Mouse (Mus musculus): ENCODE results near the gene Nup160.

Nup160 gene

GRCm38 (mm10) chr2:90677007-90677406 lies at the start of gene Nup160:
Nup160 (plus strand) TSS chr2:90677215.
- DNase-seq (ENCODE audit: low read depth, low spot score): no peak

GRCm38 (mm10) chr2:90628261-90628660 lies 48.8 kb upstream of the Nup160 start:
- DNase-seq (ENCODE audit: low read depth, low spot score): no peak

GRCm38 (mm10) chr2:90629552-90629951 lies 47.5 kb upstream of the Nup160 start:
- DNase-seq (ENCODE audit: low read depth, low spot score): no peak

DNA sequence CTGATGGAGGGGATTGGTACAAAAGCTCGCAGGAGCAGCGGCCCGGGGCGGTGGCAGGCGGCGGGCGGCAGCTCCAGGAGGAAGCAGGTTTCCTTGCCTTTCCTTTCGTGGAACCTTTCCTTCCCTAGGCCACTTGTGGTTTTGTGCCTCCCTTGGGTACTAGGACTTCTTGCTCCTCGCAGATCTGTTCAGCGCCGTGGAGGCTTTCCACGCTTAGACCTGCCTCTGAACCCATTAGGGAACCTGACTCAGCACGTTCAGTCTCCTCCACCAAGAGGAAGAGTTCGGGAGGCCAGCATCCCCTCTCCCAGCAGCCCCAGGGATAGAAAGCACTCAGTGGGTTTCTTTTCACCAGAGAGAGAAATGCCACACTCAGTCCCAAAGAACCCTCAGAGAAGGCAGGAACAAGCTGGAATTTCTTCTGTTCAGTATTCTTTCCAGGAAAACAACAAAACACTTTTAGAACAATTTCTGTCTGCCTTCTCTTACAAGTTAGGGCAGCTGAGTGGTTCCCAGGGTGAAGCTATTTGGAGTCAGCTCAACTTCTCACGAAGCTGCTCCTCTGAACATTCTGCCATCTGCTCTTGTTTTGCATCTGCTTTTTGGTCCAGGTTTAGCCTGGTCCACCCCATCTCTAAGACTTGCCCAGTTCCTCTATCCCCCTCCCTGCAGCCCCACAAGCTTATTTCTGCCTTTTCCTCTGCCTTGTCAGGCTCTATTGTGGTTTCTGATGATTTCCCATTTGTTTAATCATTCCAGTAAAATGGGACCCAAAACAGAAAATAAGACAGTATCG lies 44.9 kb upstream of the Nup160 start:
- DNase-seq (ENCODE audit: low read depth, low spot score): no peak

DNA sequence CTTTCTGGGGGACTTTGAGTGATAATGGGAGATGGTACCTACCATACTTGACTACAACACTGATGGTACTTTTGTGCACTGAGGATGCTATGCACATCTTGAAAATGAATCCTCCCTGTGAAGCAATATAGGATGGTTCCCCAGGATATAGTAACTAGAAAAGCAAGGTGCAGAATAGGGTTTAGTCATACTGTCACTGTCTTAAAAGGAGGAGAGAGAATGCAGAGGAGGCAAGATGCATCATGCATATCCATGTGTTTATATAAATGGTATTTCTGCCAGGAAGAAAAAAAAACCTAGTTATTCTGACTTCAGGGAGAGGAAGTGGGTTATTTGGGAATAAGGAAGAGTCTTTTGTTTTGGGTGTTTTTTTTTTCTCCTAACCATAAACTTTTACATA lies 42.3 kb upstream of the Nup160 start:
- no peak for DNase-seq (ENCODE audit: low read depth, low spot score)

GRCm38 (mm10) chr2:90635085-90635723 lies 41.8 kb upstream of the Nup160 start:
- DNase-seq (ENCODE audit: low read depth, low spot score): no peak

DNA sequence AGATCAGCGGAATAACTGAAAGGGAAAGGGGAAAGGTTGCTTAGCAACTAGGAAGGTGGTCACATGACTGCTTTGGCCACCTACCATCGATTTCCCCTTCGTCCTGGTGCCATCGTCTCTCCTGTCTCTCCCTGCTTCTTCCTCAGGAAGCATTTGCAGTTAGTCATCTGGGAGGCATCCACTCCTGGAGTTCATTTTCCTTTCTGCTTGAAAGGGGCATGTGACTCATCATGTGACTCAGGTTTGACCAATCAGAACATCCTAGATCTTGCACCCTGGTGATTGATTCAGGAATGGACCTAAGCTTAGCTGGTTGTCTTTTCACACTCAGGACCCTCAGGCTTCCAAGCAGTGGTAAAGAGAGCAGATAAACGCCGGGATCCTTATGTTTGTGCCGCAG lies 40.2 kb upstream of the Nup160 start:
- no peak for DNase-seq (ENCODE audit: low read depth, low spot score)

DNA sequence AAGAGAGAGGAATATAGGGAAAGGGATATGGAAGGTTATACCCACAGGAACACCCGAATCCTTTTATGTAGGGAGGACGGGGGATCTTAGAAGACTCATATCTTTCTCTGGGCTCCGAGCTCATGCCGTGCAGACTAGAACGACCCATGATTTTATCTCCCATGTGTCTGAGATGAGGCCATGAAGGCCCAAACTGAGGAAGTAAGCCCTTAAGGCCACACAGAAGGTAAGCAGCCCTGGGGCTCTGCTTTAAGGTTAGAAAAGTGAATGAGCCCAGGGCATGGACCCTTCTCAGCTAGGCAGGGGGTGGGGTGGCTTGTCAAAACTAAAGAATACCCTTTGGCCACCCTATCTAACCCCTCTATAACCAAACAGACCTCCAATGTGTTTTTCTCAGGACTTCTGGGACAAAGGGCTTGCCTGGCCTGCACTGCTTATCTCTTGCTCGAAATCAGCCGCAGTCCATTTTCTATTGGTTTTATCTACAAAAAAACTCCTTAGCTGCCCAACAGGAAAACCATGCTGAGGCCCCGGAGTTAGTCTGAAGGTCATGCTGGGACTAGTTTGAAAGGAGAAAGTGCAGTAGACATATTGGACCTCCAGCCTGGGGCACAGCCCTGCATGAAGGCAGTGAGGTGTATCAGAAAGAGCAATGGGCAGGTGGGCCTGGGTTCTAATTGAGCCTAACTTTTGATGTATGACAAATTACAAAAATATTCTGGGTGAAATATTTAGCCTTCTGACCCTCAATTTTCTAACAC lies 37.8 kb upstream of the Nup160 start:
- no peak for DNase-seq (ENCODE audit: low read depth, low spot score)

DNA sequence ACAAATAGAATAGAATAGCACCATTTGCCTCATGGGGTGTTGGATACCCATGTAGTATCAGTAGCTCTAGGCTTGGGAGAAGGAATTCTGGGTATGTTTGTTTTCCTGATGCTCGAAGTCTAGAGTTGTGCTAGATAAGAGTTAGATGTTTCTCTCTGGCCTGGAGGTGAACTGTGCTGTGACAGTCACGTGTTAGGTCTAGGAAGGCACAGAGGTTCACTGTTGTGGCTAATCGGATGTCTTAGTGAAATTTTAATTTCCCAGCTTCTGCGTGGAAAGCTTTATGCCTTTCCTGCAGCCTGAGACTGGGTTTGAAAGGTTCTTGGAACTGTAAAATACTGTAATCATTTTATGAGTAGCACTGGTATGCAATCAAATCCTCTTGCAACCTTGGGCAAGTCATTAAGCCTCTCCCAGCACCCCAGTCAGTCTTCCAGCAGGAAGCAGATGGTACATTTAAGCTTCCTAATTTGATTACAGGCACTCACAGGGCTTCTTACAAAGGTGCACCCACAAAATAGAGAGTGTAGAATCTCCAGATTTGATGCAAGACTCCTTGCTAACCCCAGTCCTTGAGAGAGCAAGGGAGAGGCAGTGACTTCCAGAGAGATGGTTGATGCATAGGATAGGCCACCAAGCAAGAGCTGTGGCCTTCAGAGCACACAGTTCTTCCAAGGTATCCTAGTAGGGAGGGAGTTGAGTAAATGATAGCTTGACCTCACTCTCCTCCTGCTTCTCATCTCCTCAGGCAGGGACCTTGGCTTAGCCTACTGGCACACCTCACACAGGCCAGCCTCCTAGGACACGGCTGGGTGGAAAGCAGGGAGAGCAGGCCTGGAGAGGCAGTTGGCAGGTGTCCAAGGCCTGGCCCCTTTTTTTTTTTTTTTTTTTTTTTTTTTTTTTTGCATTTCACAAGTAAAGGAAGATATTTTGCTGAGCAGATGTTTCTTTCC lies 37.0 kb upstream of the Nup160 start:
- DNase-seq (ENCODE audit: low read depth, low spot score): no peak

GRCm38 (mm10) chr2:90641007-90641709 lies 35.9 kb upstream of the Nup160 start:
- DNase-seq (ENCODE audit: low read depth, low spot score): no peak

GRCm38 (mm10) chr2:90641710-90642039 lies 35.3 kb upstream of the Nup160 start:
- DNase-seq (ENCODE audit: low read depth, low spot score): no peak

GRCm38 (mm10) chr2:90647084-90647483 lies 29.9 kb upstream of the Nup160 start:
- DNase-seq (ENCODE audit: low read depth, low spot score): no peak

- DNase-seq (ENCODE audit: low read depth, low spot score): no peak
These were observed 27.6 kb upstream of the Nup160 start for GRCm38 (mm10) chr2:90649405-90649804.

DNA sequence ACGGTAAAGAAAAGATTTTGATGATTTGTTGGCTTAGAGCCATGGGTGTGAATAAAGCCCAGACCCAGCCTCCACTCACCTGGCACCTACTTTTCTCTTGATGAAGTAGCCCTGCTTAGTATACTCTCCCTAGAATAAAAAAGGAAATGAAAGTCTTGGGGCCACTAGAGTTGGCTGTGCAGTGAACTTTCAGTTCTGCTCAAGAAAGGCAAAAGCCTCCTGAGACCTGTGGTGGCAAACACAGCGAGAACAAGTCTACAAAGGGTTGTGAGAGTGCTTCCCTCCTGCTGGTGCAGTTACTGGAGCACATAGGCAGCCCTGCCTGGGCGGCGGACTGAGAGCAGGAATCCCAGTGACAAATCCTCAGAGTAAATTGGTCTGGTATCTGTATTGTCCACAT lies 27.1 kb upstream of the Nup160 start:
- no peak for DNase-seq (ENCODE audit: low read depth, low spot score)

- DNase-seq (ENCODE audit: low read depth, low spot score): no peak
These were observed 24.9 kb upstream of the Nup160 start for GRCm38 (mm10) chr2:90652101-90652500.

GRCm38 (mm10) chr2:90652993-90653392 lies 24.0 kb upstream of the Nup160 start:
- no peak for DNase-seq (ENCODE audit: low read depth, low spot score)

DNA sequence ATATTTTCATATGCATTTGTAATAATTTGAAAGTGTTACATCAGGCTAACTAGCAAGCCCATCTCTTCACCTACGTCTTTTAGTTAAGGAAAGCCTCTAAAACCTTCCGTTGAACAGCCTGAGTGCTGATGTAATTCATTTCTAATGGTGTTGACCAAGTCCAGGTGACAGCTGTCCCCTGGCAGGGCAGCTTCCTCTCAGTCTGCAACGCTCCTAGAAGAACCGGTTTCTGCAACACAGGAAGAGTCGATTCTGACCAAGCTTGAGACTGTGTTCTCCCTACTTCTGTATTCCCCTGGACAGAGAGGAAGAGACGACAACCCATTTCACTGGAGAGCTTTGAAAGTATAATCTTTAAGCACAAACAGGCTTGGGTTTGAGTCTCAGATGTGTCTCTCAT lies 21.6 kb upstream of the Nup160 start:
- DNase-seq (ENCODE audit: low read depth, low spot score): no peak

GRCm38 (mm10) chr2:90658613-90659012 lies 18.4 kb upstream of the Nup160 start:
- DNase-seq (ENCODE audit: low read depth, low spot score): no peak

- DNase-seq (ENCODE audit: low read depth, low spot score): no peak
These were observed 18.0 kb upstream of the Nup160 start for GRCm38 (mm10) chr2:90659016-90659415.

GRCm38 (mm10) chr2:90659639-90660038 lies 17.4 kb upstream of the Nup160 start:
- no peak for DNase-seq (ENCODE audit: low read depth, low spot score)

DNA sequence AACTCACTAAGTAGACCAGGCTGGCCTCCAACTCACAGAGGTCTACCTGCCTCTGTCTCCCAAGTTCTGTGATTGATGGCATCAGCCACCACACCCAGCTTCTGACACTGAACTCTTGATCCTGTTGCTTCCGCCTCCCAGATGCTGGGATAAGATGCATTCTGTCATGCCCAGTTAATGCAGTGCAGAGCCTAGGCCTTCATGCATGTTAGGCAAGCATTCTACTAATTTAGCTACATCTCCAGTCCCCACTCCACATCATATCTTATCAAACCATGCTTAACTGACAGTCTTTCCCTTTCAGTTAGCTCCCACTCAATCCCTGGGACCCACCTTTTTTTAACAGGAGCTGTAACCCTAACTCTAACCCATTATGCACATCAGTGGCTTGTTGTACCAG lies 16.1 kb upstream of the Nup160 start:
- no peak for DNase-seq (ENCODE audit: low read depth, low spot score)

All from retina, postnatal 7 days (tissue).